Mouse (Mus musculus): ENCODE results near the gene Capzb.

Gene Capzb

DNA sequence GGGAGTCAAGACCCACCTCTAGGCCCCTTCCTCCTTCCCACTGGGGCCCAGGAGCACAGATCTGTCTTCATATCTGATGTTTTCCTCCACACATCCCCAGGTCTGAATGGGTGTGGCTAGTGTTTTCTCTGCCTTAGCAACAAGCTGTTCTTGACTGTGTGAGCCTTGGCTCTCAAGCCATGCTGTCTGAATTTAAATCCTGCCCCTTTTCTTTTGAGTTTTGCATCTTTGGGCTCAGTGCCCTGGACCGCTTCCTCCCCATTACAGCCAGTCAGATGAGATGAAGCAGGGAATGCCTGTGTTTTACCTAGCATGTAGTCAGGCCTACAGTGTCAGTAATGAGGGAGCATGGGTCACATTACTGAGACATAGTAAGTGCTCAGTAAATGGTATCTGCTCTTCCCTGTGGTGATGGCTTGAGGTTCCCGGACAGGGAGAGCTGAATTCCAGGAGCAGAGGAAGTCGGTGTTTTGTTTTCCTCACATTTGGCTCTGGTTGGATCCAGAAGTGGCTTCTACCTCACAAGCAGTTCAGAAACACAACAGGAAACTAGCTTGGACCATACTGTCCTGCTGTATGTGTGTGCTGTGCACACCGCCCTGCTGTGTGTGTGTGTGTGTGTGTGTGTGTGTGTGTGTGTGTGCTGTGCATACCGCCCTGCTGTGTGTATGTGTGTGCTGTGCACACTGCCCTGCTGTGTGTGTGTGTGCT is 16.6 kb downstream of the Capzb start:
- DNase-seq: peak; percentile 65

DNA sequence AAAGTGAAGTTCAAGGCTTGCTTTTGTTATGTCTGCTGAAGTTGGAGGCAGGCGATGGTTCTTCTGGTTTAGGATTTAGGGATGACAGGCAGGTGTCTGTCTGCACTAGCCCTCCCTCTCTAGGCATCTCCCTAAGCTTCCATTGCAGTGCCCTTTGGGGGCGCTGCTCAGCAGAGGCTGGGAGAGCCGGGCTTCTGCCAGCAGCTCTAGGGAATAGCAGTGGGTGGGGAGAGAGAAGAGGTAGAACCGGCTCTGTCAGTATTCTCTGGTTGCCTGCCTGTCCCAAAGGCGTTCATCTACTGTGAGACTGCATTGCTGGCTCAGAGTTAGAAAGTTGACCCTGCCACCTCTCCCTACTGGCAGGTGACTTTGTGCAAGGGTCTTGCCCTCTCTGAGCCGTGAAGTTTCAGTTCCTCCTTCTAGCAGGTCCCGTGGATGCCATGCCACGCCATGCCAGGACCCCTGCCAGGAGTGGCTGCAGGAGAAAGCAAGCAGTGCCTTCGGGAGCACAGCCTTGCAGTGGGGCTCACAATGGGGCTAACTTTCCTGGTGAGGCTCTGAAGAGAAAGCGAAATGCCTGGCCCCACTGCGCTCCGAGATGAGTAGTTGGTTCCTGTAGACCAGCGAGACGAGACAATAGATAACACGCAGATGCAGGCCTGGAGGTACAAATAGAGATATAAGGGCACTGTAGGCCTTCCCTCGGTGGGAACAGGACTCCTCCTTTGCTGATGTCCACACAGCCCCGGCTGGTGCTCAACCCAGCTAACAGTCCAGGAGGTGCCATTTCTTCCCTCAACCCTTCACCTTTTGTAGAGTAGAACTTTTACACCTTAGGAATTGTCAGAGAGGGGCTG is 19.5 kb downstream of the Capzb start:
- peak; percentile 78 for DNase-seq

DNA sequence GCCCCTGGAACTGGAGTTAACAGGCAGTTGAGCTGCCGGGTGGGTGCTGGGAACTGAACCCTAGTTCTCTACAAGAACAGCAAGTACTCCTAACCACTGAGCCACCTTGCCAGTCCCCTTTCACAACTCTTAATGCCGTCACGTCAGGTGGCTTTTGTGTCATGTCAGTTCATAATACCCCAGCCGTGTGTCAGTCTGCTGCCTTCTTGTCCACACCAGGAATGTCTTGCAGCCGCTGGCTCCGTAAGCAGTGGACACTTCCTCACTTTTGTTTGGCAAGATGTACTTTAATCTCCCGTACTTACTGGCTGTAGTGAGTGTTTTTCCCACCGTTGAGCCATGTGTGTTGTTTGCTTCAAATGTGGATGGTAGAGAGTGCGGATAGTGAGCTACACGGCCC is 20.4 kb downstream of the Capzb start:
- DNase-seq: peak; percentile 59

DNA sequence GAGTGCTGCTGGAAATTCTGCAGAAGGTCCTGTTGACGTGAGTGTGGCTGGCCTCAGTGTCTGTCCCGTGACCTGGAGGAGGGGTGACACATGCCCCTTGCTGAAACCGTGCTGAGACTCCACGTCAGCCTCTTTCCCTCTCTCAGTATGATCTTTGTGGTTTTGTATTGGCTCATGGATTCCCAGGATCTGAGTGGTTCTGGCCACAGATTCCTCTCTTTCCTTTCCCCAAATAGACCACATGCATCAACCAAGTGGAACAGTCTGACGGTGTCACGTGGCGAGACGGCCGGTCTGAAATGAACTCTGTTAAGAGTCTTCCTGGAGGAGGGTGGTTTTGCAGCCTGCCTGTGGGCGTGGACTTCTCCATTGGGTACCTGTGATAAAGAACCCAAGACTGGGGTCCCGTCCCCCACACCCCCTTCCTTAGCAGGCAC is 21.3 kb downstream of the Capzb start:
- peak; percentile 87 for DNase-seq

DNA sequence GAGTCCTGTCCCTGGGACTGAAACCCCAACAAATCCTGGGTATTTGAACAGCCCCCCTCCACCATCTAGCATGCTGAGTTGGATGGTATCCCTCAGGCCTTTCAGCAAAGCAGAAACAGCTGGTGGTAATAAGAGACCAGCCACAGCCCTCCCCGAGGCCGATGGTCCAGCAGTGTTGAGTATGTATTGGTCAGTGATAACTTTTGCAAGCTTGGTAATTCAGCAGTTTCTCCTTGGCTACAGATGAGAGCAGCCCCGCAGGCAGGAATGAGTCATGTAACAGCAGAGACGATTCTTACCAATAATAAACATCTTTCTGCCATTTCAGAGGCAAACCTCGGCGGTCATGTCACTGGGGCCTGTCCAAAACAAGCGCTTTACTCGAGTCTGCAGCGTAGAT is 23.9 kb downstream of the Capzb start:
- peak; percentile 51 for DNase-seq

DNA sequence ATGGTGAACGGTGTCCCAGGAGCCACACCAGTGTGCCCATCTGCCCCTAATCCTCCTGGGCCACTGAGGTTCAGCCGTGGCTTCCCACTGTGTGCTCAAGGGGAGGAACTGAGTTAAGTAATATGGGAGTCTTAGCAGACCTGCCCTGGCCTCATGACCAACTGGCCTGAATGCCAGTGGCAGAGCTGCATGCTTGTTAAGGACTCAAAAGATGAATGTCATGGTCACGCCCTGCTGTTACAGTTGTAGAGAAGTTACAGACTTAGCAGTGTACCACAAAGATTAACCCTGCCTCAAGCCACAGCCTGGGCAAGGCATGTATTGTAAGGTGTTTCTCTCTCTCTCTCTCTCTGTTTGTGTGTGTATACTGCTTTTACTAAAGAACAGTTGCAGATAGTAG is 25.8 kb downstream of the Capzb start:
- peak; percentile 62 for DNase-seq

DNA sequence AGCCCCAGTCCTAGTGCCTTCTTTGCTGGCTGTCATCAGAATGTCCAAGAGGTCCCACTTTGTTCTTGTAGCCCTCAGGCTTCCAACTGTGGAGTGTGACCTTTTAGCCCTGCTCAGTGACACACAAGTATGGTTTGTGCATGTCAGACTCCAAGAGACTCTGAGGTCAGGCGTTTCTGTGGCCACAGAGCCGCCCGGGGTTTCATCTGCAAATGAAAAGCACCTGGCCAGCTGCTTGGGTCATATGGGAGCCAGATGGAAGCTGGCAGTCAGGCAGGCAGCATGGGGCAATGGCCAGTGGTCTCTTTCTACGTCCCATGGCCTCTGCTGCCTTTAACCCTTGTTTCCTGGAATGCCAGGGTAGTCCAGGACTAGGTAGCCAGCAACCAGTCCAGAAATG is 27.0 kb downstream of the Capzb start:
- no peak for DNase-seq

DNA sequence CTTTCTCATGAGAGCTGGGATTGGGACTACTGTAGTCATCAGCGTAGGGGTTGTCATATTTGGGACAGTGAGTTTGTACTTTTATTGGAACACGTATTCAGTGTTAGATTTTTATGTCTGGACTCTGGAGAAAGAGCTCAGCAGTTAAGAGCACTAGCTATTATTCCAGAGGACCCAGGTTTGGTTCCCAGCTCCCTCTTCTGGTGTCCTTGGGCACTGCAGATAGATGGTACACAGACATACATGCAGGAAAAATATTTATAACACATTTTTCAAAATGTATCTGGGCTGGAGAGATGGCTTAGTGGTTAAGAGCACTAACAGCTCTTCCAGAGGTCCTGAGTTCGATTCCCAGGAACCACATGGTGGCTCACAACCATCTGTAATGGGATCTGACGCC is 28.3 kb downstream of the Capzb start:
- peak; percentile 83 for DNase-seq

DNA sequence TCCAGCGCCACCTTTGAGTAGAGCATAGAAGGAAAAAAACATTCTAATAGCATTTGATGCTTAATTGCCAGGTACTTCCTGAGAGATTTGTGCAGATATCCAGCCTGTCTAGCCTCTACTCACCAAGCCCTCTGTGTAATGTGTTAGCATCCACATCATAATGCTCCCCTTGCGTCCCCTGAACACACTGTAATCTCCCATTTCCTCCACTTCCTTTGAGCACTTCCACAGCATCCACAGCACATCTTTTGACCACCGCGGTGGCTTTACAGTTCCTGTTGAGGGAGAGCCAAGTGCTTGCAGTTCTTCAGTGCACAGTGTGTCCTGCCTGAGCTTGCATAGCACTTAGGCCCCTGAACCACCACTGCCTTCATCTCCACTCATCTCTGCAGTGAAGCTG is 29.1 kb downstream of the Capzb start:
- no peak for DNase-seq

DNA sequence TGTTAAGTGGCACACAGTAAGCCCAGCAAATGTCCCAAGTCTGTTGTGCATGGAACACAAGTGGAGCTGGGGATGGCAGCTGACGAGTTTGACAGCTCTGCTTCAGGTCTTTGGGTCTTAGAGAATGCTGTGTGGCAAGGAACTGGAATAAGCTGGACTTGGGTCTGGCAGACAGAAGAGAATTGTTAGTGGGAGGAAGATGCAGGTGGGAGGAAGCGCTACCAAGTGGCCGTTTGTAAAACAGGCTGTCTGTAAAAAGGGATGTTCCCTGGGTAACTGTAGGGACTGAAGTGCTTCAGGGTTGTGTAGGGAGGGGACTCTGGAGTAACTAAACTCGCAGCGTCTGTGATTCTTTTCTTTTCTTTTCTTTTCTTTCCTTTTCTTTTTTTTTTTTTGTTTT is 32.4 kb downstream of the Capzb start:
- no peak for DNase-seq

DNA sequence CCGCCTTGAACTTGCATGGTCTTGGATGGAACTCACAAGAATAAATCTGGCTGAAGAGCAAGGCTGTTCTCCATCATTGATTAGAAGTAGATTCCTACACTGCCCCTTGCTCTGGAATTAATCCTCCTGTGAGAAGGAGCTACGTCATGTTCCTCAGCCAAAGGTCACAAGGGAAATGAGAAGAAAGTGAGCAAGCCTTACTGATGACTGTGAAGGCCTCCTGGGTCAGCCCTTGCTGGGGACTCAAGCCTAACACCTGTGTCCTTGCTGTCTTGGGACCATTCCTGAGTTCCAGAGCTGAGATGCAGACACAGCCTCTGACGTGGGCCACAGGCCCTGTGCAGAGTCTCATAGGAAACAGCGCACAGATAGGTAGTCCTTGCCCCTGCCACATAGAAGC is 33.2 kb downstream of the Capzb start:
- DNase-seq: no peak

DNA sequence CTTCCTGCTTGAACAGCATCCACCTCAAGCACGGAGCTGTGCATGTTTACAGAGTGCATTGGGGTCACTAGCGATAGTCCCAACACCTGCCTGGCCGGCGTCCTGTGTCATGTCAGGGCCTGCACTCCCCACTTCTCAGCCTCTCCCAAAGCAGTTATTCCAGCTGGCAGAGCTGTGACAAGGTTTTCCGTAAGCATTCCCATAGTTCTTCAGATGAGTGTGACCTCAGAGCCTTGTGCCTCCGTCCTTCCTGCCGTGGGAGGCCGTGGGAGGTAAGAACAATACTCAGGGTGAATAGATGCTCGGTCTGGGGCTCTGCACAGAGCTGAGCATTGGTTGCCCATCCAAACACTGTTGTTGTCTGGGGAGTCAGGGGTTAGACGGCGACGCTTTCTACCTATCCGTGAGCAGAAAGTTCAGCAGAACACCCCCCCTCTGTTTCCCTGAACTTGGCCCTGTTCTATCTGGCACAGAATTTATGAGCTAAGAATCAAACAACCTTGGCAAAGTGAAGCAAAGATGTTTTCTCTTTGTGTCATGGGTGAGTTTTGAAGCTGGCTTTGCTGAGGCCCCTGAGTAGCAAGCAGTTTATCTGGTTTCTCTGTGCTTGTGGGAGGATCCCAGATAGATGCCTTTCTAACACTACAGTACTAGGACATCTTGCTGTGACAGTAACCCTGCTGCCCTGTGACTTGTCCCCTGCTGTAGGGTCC is 34.0 kb downstream of the Capzb start:
- no peak for DNase-seq

DNA sequence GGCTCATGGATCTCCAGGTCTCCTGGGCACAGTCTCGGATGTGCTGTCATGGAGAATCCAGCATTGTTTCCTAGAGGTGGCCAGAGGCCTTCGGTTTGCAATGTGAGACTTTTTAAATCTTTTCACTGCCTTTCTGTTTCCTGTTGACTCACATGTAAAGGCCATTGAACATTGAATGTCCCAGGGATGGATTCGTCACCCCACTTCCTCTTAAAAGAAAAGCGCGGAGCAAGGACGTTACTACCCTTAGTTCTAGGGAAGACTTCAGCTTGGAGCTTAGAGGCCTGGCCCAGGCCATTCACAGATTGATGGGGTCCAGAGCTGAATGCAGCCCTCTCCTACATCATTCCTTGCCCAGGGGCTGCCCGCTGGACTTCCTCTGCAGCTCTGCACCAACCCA is 35.2 kb downstream of the Capzb start:
- DNase-seq: no peak

DNA sequence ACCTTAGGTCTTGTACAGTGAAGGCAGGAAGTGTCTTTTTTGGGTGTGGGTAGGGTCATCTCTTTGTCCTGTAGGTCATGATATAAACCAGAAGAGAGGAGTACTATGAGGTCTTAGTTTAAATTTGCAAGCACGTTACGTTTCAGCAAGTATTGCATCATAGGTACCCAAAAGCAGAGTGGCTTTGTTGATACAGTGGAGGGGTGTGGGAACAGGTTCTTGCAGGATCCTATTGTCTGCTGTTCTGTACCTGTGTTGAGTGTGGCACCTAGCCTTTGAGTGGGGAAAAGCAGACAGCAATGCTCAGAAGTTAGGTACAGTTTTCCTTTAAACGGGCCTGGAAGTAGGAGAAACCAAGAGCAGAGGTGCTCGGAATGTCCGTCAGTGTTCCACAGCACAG is 36.6 kb downstream of the Capzb start:
- peak; percentile 52 for DNase-seq

DNA sequence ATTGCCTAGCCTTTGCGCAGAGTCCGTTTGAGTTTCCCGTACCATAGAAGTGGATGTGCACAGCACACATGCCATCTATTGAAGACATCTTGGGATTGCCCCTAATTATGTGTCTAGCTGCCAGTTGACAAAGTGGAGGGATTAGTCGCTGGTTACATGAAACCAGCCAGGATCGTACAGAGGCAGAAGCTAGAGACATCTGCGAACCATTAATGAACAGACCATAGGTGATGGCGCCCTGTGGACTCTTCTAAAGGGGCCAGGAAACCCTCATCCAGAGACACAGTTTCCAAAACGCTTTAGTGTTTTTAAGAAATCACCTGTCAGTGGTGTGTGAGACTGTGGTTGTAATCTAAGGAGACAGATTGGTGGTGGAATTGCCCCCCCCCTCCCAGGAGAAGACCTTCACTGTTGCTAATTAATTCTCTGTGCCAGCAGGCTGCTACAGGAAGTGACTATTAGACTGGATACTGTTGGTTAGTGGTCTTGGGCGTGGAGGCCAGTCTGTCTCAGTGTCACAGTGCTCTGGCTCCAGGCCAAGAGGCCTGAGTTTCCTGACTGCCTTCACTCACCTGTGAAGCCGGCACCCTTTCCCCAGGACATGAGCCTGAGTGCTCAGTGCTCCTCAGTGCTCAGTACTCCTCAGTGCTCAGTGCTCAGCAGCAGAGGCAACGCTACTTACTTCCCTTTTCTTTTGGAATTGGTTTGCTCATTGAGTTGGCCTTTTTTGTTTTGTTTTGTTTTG is 37.8 kb downstream of the Capzb start:
- peak; percentile 60 for DNase-seq

DNA sequence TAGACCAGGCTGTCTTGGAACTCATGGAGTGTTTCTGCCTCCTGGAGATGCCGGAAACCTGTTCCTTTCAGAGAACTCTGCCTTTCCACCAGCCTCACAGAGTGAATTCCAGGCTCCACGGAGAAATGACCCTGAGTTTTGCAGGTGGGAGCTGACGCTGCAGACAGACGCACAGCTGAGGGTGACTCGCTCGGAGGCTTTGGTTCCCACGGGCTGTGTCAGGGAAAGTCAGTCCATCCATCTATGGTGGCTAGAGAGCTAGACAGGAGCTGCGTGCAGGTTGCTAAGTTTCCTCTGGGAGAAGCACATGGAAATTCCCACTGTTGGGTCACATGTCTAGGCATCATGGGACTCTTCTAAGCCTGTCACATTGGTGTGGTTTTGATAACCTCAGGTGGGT is 38.5 kb downstream of the Capzb start:
- DNase-seq: no peak

DNA sequence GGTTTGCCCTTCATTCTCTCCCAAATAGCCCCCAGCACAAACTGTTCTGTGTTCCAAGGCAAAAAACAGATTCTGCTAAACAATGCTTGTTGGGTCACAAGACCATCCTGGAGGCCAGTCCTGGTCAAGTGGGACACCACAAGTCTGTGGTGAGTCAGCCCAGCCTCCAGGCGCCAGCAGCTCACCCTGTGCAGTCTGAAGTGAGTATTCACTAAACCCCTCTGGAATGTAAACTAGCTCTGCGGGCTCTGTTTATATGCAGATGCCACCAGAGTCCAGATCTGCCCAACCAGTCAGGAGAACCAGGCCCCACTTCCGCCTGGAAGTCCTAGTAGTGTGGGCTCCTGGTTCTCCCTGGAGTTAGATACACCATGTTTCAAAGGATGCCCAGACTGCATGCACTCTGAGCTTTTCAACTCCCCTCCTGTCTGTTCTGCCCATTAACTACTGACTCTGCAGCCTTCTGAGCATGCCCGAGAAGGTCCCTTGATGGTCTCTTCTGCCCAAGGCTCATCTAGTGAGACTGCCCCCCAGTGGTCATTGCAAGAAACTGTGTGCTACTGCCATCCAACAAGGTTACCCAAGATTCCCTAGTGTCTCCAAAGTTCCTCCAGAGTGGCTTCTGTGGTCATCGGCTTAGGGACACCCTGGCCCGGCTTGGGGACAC is 39.9 kb downstream of the Capzb start:
- DNase-seq: peak; percentile 76

DNA sequence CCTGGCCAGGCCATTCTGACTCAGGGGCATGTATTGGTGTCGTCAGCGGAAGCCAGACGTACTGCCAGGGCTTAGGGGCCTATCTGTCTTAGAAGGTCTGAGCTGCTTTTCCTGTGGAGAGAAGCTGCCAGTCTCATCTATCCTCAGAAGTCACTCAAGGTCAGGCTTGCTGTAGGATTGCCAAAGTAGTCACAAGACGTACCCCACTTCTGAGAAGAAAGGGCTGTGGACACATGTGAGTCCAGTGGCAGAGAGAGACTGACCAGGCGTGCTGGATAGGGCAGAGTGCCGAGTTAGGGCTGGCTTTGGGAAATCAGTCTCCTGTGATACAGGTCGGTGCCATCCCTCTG is 40.4 kb downstream of the Capzb start:
- DNase-seq: peak; percentile 57

DNA sequence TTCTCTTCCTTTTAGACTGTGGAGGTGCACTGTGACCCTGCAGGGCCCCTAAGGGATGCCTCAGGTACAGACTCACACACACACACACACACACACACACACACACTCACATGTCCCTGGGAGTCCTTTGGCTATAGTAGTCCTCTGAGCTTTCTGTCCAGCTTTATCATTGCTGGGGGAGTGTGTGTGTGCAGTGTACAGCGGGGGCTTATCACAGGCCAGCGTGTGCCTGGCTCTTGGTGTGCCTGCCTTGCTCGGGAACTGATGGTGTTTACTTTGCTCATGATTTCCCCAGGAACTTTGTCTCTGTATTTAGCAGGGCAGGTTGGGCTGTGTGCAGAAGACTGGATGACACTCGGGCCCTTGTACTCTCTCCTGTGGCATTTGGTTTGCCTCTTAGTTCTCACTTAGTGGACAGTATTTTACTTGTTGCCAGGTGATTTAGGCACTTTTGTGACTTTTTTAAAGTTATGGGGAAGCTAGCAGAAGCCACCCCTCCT is 41.1 kb downstream of the Capzb start:
- no peak for DNase-seq

DNA sequence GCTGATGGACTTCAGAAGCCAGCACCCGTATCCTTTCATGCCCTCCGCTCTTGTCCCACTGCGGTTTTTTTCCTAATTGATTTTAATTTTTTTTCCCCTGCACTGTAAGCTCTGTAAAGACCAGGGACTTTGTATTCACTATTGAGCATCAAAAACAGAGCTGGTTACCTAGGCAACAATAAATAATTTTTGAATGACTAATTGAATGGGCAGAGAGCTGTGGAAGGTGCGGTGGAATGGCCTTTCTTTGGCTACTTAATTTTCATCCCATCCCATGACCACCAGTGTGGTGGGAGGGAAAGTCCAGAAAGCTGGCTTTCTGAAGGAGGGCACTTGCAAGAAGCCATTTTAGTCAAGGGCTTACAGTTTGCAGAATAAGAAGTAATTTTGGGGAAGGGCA is 41.6 kb downstream of the Capzb start:
- DNase-seq: no peak

DNA sequence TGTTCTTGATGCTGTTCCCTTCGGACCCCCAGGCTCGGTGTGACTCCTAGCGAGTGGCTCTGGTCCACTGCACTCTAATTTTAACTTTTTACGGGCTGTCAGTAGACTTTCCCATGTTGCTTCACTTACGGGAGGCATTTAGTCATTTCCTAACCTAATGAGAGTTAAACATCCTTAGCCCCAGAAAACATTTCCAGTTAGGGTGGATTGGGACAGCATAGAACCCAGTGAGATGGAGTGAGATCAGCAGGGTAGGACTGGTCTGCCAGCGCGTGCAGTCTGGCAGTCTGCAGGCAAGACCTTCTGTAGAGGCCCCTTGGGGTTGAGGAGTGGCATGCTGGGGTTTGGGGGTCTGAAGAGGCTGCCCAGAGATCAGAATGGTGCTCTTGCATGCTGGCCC is 42.9 kb downstream of the Capzb start:
- no peak for DNase-seq

DNA sequence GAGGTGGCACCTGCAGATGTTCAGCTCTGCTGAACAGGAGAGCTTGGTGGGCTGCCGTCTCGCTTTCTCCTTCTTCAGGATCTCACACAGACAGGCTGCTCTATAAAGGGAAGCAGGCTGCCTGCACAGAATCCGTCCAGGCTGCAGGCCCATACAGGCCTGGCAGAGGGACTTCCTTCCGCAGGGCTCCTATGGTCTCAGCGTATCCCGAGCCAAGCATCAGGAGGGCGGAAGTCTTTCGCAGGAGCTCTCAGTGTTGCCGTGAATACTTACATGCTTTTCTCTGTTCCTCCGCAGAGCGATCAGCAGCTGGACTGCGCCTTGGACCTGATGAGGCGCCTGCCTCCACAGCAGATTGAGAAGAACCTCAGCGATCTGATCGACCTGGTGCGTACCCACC is 45.9 kb downstream of the Capzb start:
- no peak for DNase-seq
